In genomic region chr9:54738376-54738775, GRCm38 (mm10) we compare ENCODE assay signal across 8 mouse cellular contexts. TPM values are rescaled to one million over a fixed set of nuclear protein-coding genes. Genes with fewer than 3 reads are reported as not detected.
DNase-seq lines count a peak whose midpoint lies in the region; ATAC-seq and TF ChIP-seq lines count a peak whose summit lies in the region.

No protein-coding gene starts in this region.

- TF ChIP-seq POLR2A in limb, embryonic 14.5 days (IDR thresholded peaks at IDR 0.05; ENCODE audit: borderline replicate concordance, extremely low read depth, insufficient read depth, insufficient read length) = no peak

- H3K4me1 ChIP-seq in liver, embryonic 12.5 days = peaks cover 18% of the 10 kb centered on the region
- peaks cover 13% of the 10 kb centered on the region for H3K4me1 ChIP-seq in hindbrain, embryonic 15.5 days (replicated peaks)
- H3K4me1 ChIP-seq in limb, embryonic 14.5 days (ENCODE audit: control insufficient read depth, insufficient read depth, low read length) = 0 out of 2 replicates have a peak, but pooled peaks cover 6% of the 10 kb centered on the region

- no peak overlapping the region for H3K9ac ChIP-seq in liver, embryonic 12.5 days
- no peak overlapping the region for H3K9ac ChIP-seq in hindbrain, embryonic 15.5 days
- H3K9ac ChIP-seq in limb, embryonic 14.5 days (ENCODE audit: low read depth, low read length, severe bottlenecking) = no peak overlapping the region

- DNase-seq in liver = peak; percentile 50
- DNase-seq in WW6 (ENCODE audit: low read depth, low spot score) = peak; percentile 20
- peak; percentile 91 for DNase-seq in embryo, embryonic 10.5 days (ENCODE audit: low spot score)
- DNase-seq in limb, embryonic 14.5 days (ENCODE audit: low spot score) = peak; percentile 78
- DNase-seq in right cerebral cortex, postnatal 10 days (ENCODE audit: low spot score in 2 of 2) = peak; percentile 73 to 80
- DNase-seq in c-Kit-positive CD71-positive TER-119-positive erythroid progenitor cells, embryonic 14.5 days (ENCODE audit: low spot score) = no peak

- no peak overlapping the region for H3K4me3 ChIP-seq in liver, embryonic 12.5 days
- H3K4me3 ChIP-seq in hindbrain, embryonic 15.5 days = no peak overlapping the region
- H3K4me3 ChIP-seq in limb, embryonic 14.5 days (replicated peaks; ENCODE audit: low read length) = no peak overlapping the region

- peaks cover 20% of the 10 kb centered on the region for H3K27me3 ChIP-seq in liver, embryonic 12.5 days (replicated peaks)
- no peaks in the 10 kb centered on the region for H3K27me3 ChIP-seq in hindbrain, embryonic 15.5 days
- no peaks in the 10 kb centered on the region for H3K27me3 ChIP-seq in limb, embryonic 14.5 days (ENCODE audit: control insufficient read depth, insufficient read depth, low read length)

- H3K27ac ChIP-seq in liver, embryonic 12.5 days = no peak overlapping the region
- no peak overlapping the region for H3K27ac ChIP-seq in hindbrain, embryonic 15.5 days (replicated peaks)
- H3K27ac ChIP-seq in limb, embryonic 14.5 days (replicated peaks; ENCODE audit: low read depth, low read length) = no peak overlapping the region

- no peak for ATAC-seq in liver, embryonic 12.5 days
- peak; percentile 63; the same call in 1 of the 2 replicates for ATAC-seq in hindbrain, embryonic 15.5 days (ENCODE audit: low FRiP score, low read depth)
- peak; percentile 48; the same call in 1 of the 2 replicates for ATAC-seq in limb, embryonic 14.5 days (ENCODE audit: low FRiP score, low read depth)

- no peaks in the 10 kb centered on the region for H3K36me3 ChIP-seq in liver, embryonic 12.5 days
- no peaks in the 10 kb centered on the region for H3K36me3 ChIP-seq in hindbrain, embryonic 15.5 days
- no peaks in the 10 kb centered on the region for H3K36me3 ChIP-seq in limb, embryonic 14.5 days (ENCODE audit: control insufficient read depth, insufficient read depth, low read length)

- no peaks in the 10 kb centered on the region for H3K9me3 ChIP-seq in liver, embryonic 12.5 days (replicated peaks)
- H3K9me3 ChIP-seq in hindbrain, embryonic 15.5 days = no peaks in the 10 kb centered on the region
- no peaks in the 10 kb centered on the region for H3K9me3 ChIP-seq in limb, embryonic 14.5 days (ENCODE audit: control insufficient read depth, low read length)

- 39% methylated on average over 3 of the region's 3 CpGs for WGBS in liver, embryonic 12.5 days (ENCODE audit: insufficient replicate concordance)
- 20% methylated on average over 3 of the region's 3 CpGs for WGBS in hindbrain, embryonic 15.5 days
- WGBS in limb, embryonic 14.5 days = 19% methylated on average over 3 of the region's 3 CpGs

- H3K4me2 ChIP-seq in liver, embryonic 12.5 days = no peak overlapping the region
- H3K4me2 ChIP-seq in hindbrain, embryonic 15.5 days = no peak overlapping the region
- no peak overlapping the region for H3K4me2 ChIP-seq in limb, embryonic 14.5 days (replicated peaks; ENCODE audit: low read depth, low read length, severe bottlenecking)

RNA-seq across cellular contexts. Expression of gene Wdr61, which starts 4.1 kb away (rescaled TPM):
- 124 and 127 TPM in 2 replicates for polyA plus RNA-seq in liver, embryonic 12.5 days (2016; fragmentation: Nextera tagmentation; extraction: Ambion mirVana)
- 88.8 and 94.1 TPM in 2 replicates for polyA plus RNA-seq in hindbrain, embryonic 15.5 days (2015; fragmentation: Nextera tagmentation; extraction: Ambion mirVana)
- 96.1 and 105 TPM in 2 replicates for polyA plus RNA-seq in limb, embryonic 14.5 days (2012; rRNA removed)
- 159 and 161 TPM in 2 replicates for polyA plus RNA-seq in limb, embryonic 14.5 days (2014; fragmentation: Nextera tagmentation; extraction: Ambion mirVana)

RNA-seq across cellular contexts. Expression of gene Crabp1, which starts 26.2 kb away (rescaled TPM):
- polyA plus RNA-seq in liver, embryonic 12.5 days (2016; fragmentation: Nextera tagmentation; extraction: Ambion mirVana) = 7.5 and 10.8 TPM in 2 replicates
- polyA plus RNA-seq in hindbrain, embryonic 15.5 days (2015; fragmentation: Nextera tagmentation; extraction: Ambion mirVana) = 224 and 240 TPM in 2 replicates
- 635 and 800 TPM in 2 replicates for polyA plus RNA-seq in limb, embryonic 14.5 days (2012; rRNA removed)
- 716 and 755 TPM in 2 replicates for polyA plus RNA-seq in limb, embryonic 14.5 days (2014; fragmentation: Nextera tagmentation; extraction: Ambion mirVana)

RNA-seq across cellular contexts. Expression of gene Dnaja4, which starts 39.7 kb away (rescaled TPM):
- polyA plus RNA-seq in liver, embryonic 12.5 days (2016; fragmentation: Nextera tagmentation; extraction: Ambion mirVana) = 24.3 and 26.5 TPM in 2 replicates
- 7.5 and 7.6 TPM in 2 replicates for polyA plus RNA-seq in hindbrain, embryonic 15.5 days (2015; fragmentation: Nextera tagmentation; extraction: Ambion mirVana)
- 12.0 and 12.1 TPM in 2 replicates for polyA plus RNA-seq in limb, embryonic 14.5 days (2012; rRNA removed)
- polyA plus RNA-seq in limb, embryonic 14.5 days (2014; fragmentation: Nextera tagmentation; extraction: Ambion mirVana) = 11.2 and 13.0 TPM in 2 replicates

Comparison
In these comparisons a context has a peak if more than half of its experiments do, and no peak if none do; other contexts are left out.
1. RNA of gene Crabp1, which starts 26.2 kb away (polyA plus RNA-seq): 635 to 800 TPM in limb, embryonic 14.5 days and 224 to 240 TPM in hindbrain, embryonic 15.5 days; 7.5 to 10.8 TPM in liver, embryonic 12.5 days; every median in the first group is over 10 times any median in the second.